Mouse (Mus musculus) cortical plate, adult 2 months (tissue): ENCODE measurements around the gene Prpsap1.

Source experiments
- CTCF ChIP-seq: fragments of 200-500 bp; IDR thresholded peaks from 2 replicates; pipeline ENCODE4 v1.5.1; 2011; ENCODE audit warnings: mild to moderate bottlenecking, control low read depth, low read length; ENCODE audit not compliant: insufficient read depth; ENCODE audit errors: extremely low read depth
- POLR2A ChIP-seq: fragments of 200-500 bp; IDR thresholded peaks from 2 replicates; pipeline ENCODE4 v1.6.1; 2011; ENCODE audit warnings: mild to moderate bottlenecking, low read length, control low read depth; ENCODE audit not compliant: insufficient read depth; ENCODE audit errors: extremely low read depth

GRCm38 (mm10) chr11:116512987-116513386 is 19.0 kb upstream of the Prpsap1 start:
- TF ChIP-seq CTCF = no peak
- no peak for TF ChIP-seq POLR2A
